Mouse (Mus musculus) liver, embryonic 14.5 days (tissue): Measurements from ENCODE around the gene Epb41l4b. TPM values are rescaled to one million over a fixed set of nuclear protein-coding genes. Genes with fewer than 3 reads are reported as not detected.

Experiments used
- ATAC-seq: fragments of 200-750 bp; cut with Nextera tagmentation; 2 replicates; pipeline ENCODE4 v1.8.0; 2017; ENCODE audit warnings: moderate number of reproducible peaks, mild to moderate bottlenecking, moderate library complexity; ENCODE audit not compliant: insufficient read depth
- DNase-seq, 3 experiments: peaks; one replicate each; pipeline ENCODE4 v3.0.0-alpha.2; 2012 to 2013; ENCODE audit warnings: low read depth in 3 of 3, low spot score in 3 of 3
- H3K27ac ChIP-seq: fragments of 300-500 bp; sonication (generic); 2 replicates; pipeline ENCODE4 v1.5.1; 2014; ENCODE audit warnings: moderate library complexity, mild to moderate bottlenecking, control low read depth, inconsistent platforms
- H3K27me3 ChIP-seq: fragments of 300-500 bp; sonication (generic); 2 replicates; pipeline ENCODE4 v1.6.1; 2014; ENCODE audit warnings: mild to moderate bottlenecking, low read length, moderate library complexity; ENCODE audit not compliant: control insufficient read depth, insufficient read depth
- H3K36me3 ChIP-seq: fragments of 300-500 bp; sonication (generic); replicated peaks from 2 replicates; pipeline ENCODE4 v1.6.1; 2014; ENCODE audit warnings: low read depth; ENCODE audit not compliant: control insufficient read depth, insufficient read depth
- H3K4me1 ChIP-seq, 2 experiments: fragments of 200-500 bp in 1 of 2; fragments of 300-500 bp in 1 of 2; sonication (generic) in 1 of 2; replicated peaks; 2 replicates each; pipeline ENCODE4 v1.6.1; 2012 to 2014; ENCODE audit warnings: antibody characterized with exemption in 1 of 2, inconsistent platforms in 1 of 2, low read length in 1 of 2; ENCODE audit not compliant: control insufficient read depth in 2 of 2, insufficient read depth in 2 of 2
- H3K4me2 ChIP-seq: fragments of 300-500 bp; sonication (generic); 2 replicates; pipeline ENCODE4 v1.6.1; 2014; ENCODE audit warnings: low read depth, mild to moderate bottlenecking, control low read depth, moderate library complexity
- H3K4me3 ChIP-seq, 2 experiments: fragments of 200-500 bp in 1 of 2; fragments of 300-500 bp in 1 of 2; sonication (generic) in 1 of 2; 2 replicates each; pipeline ENCODE4 v1.5.1; 2012 to 2014; ENCODE audit warnings: low read depth in 2 of 2, low read length in 2 of 2, mild to moderate bottlenecking in 2 of 2, control low read depth in 1 of 2, inconsistent platforms in 1 of 2, moderate library complexity in 1 of 2; ENCODE audit not compliant: insufficient read depth in 1 of 2
- H3K9ac ChIP-seq: fragments of 300-500 bp; sonication (generic); replicated peaks from 2 replicates; pipeline ENCODE4 v1.6.1; 2014; ENCODE audit warnings: mild to moderate bottlenecking, control low read depth, moderate library complexity
- H3K9me3 ChIP-seq: fragments of 300-500 bp; sonication (generic); 2 replicates; pipeline ENCODE4 v1.6.1; 2016; ENCODE audit warnings: low read length, mixed read lengths; ENCODE audit not compliant: control insufficient read depth
- CTCF ChIP-seq: IDR thresholded peaks from 2 replicates; pipeline ENCODE4 v1.5.1; 2016; ENCODE audit warnings: antibody characterized with exemption, low read depth, control low read depth
- EP300 ChIP-seq: IDR thresholded peaks from 2 replicates; pipeline ENCODE4 v1.6.1; 2016; ENCODE audit warnings: antibody characterized with exemption, low read depth
- WGBS: fragments of 180-500 bp; shearing (Covaris S2); extraction: QIAGEN DNeasy Blood & Tissue Kit; methylation state at CpG from one replicate; pipeline ENCODE4 v1.1.7; 2014; ENCODE audit not compliant: insufficient replicate concordance; 5-methylcytosine and 5-hydroxymethylcytosine counted together
- polyA plus RNA-seq, 2 experiments: library from polyadenylated mRNA; depleted of rRNA in 1 of 2; stranded (reverse) in 1 of 2; unstranded in 1 of 2; fragments of >200 nt; fragmentation: Nextera tagmentation in 1 of 2; extraction: Ambion mirVana in 1 of 2; gene quantifications; 2 replicates each; pipeline versions ENCODE4 v1.2.1 to v1.2.3; 2012 to 2014

Epb41l4b gene
- polyA plus RNA-seq, 2 experiments = 2.1 to 2.2 TPM

GRCm38 (mm10) chr4:57171817-57172216 is 28.6 kb upstream of the Epb41l4b start:
- Histone ChIP-seq H3K27me3 (no peaks in the 10 kb centered on the region), H3K9me3 (no peaks in the 10 kb centered on the region), H3K9ac (no peak overlapping the region), H3K27ac (no peak overlapping the region), H3K4me2 (no peak overlapping the region), H3K4me3 (no peak overlapping the region), H3K36me3 (no peaks in the 10 kb centered on the region), H3K4me1 (peaks cover 4 to 12% of the 10 kb centered on the region in 2 experiments; a peak in 3 of 4 replicates)
- ATAC-seq = no peak
- TF ChIP-seq CTCF (no peak), EP300 (no peak)
- WGBS = 63% methylated on average over 5 of the region's 5 CpGs
- no peak for DNase-seq

- H3K27me3 ChIP-seq = no peaks in the 10 kb centered on the region
- no peak overlapping the region for H3K4me2 ChIP-seq
- DNase-seq (no peak), ATAC-seq (no peak)
- H3K4me3 ChIP-seq = no peak overlapping the region
- WGBS = 62% methylated on average over 3 of the region's 3 CpGs
- TF ChIP-seq CTCF (no peak), EP300 (no peak)
- no peak overlapping the region for H3K9ac ChIP-seq
- no peaks in the 10 kb centered on the region for H3K36me3 ChIP-seq
- H3K27ac ChIP-seq = no peak overlapping the region
- H3K9me3 ChIP-seq = no peaks in the 10 kb centered on the region
- H3K4me1 ChIP-seq = peaks cover 4 to 15% of the 10 kb centered on the region in 2 experiments; a peak in 3 of 4 replicates
These were observed 25.4 kb upstream of the Epb41l4b start for GRCm38 (mm10) chr4:57168680-57169079.

GRCm38 (mm10) chr4:57168277-57168676 is 25.0 kb upstream of the Epb41l4b start:
- no peak overlapping the region for H3K9ac ChIP-seq
- peak; percentile 82 for ATAC-seq
- H3K4me2 ChIP-seq = no peak overlapping the region
- H3K36me3 ChIP-seq = no peaks in the 10 kb centered on the region
- no peaks in the 10 kb centered on the region; the same call in 1 of the 2 replicates for H3K27me3 ChIP-seq
- no peak overlapping the region for H3K27ac ChIP-seq
- no peak for TF ChIP-seq CTCF
- peak; percentile 69 for TF ChIP-seq EP300
- WGBS = 13% methylated on average over 1 of the region's 1 CpGs
- H3K9me3 ChIP-seq = no peaks in the 10 kb centered on the region
- H3K4me1 ChIP-seq = peaks cover 4 to 15% of the 10 kb centered on the region in 2 experiments; a peak in 3 of 4 replicates
- no peak overlapping the region for H3K4me3 ChIP-seq
- no peak for DNase-seq

- Histone ChIP-seq H3K4me1 (peaks cover 4 to 13% of the 10 kb centered on the region in 2 experiments; a peak in 3 of 4 replicates), H3K9me3 (no peaks in the 10 kb centered on the region), H3K9ac (no peak overlapping the region), H3K4me3 (no peak overlapping the region), H3K27ac (no peak overlapping the region), H3K27me3 (no peaks in the 10 kb centered on the region; the same call in 1 of the 2 replicates), H3K36me3 (no peaks in the 10 kb centered on the region), H3K4me2 (no peak overlapping the region)
- TF ChIP-seq CTCF (peak; percentile 59), EP300 (no peak)
- 38% methylated on average over 12 of the region's 12 CpGs for WGBS
- ATAC-seq (no peak), DNase-seq (no peak)
These were observed 24.0 kb upstream of the Epb41l4b start for GRCm38 (mm10) chr4:57166922-57167870.

- Histone ChIP-seq H3K9me3 (no peaks in the 10 kb centered on the region), H3K4me3 (no peak overlapping the region), H3K4me2 (no peak overlapping the region), H3K27me3 (no peaks in the 10 kb centered on the region; the same call in 1 of the 2 replicates), H3K4me1 (peaks cover 4 to 13% of the 10 kb centered on the region in 2 experiments; a peak in 3 of 4 replicates), H3K27ac (no peak overlapping the region), H3K36me3 (no peaks in the 10 kb centered on the region), H3K9ac (no peak overlapping the region)
- TF ChIP-seq CTCF (no peak), EP300 (no peak)
- no peak for DNase-seq
- no peak for ATAC-seq
- 37% methylated on average over 3 of the region's 3 CpGs for WGBS
These were observed 22.4 kb upstream of the Epb41l4b start for GRCm38 (mm10) chr4:57165654-57166053.
